Mouse (Mus musculus) brain, adult 2 months (tissue): Measurements from ENCODE around the gene Tubb1.

Experiments
- DNase-seq: peaks from one replicate; pipeline ENCODE4 v3.0.0; 2011; ENCODE audit warnings: low read depth, low spot score

The Tubb1 gene

GRCm38 (mm10) chr2:174450353-174450752 lies at the start of gene Tubb1:
Gene Tubb1, plus strand, starts transcription at chr2:174450695.
- DNase-seq, result no peak

- no peak for DNase-seq
Observed at GRCm38 (mm10) chr2:174410222-174410621, 40.3 kb upstream of the Tubb1 start.

GRCm38 (mm10) chr2:174413127-174413526 lies 37.4 kb upstream of the Tubb1 start:
- no peak for DNase-seq

GRCm38 (mm10) chr2:174415001-174415730 lies 35.3 kb upstream of the Tubb1 start:
- DNase-seq, result no peak

GRCm38 (mm10) chr2:174415731-174416310 lies 34.7 kb upstream of the Tubb1 start, which contains the start of gene Nelfcd:
Gene Nelfcd, plus strand, starts transcription at chr2:174415804.
- peak; percentile 96 for DNase-seq

- DNase-seq, result peak; percentile 13
Observed at GRCm38 (mm10) chr2:174421107-174421506, 29.4 kb upstream of the Tubb1 start.

- DNase-seq, result no peak
Observed at GRCm38 (mm10) chr2:174424301-174425085, 26.0 kb upstream of the Tubb1 start.

- no peak for DNase-seq
Observed at GRCm38 (mm10) chr2:174426856-174427255, 23.6 kb upstream of the Tubb1 start.

- no peak for DNase-seq
Observed at GRCm38 (mm10) chr2:174428076-174428835, 22.2 kb upstream of the Tubb1 start.

- peak; percentile 11 for DNase-seq
Observed at GRCm38 (mm10) chr2:174428996-174429591, 21.4 kb upstream of the Tubb1 start.

GRCm38 (mm10) chr2:174434943-174435342 lies 15.6 kb upstream of the Tubb1 start:
- no peak for DNase-seq

- DNase-seq, result peak; percentile 42
Observed at GRCm38 (mm10) chr2:174436076-174436701, 14.3 kb upstream of the Tubb1 start.

GRCm38 (mm10) chr2:174436916-174437696 lies 13.4 kb upstream of the Tubb1 start:
- no peak for DNase-seq

GRCm38 (mm10) chr2:174437697-174437982 lies 12.9 kb upstream of the Tubb1 start:
- peak; percentile 59 for DNase-seq

GRCm38 (mm10) chr2:174438181-174438580 lies 12.3 kb upstream of the Tubb1 start:
- DNase-seq, result no peak

- DNase-seq, result peak; percentile 61
Observed at GRCm38 (mm10) chr2:174438737-174439449, 11.6 kb upstream of the Tubb1 start, which contains the start of gene Ctsz. Gene Ctsz, minus strand, starts transcription at chr2:174439039.

GRCm38 (mm10) chr2:174439450-174439838 lies 11.1 kb upstream of the Tubb1 start:
- peak; percentile 34 for DNase-seq

- DNase-seq, result no peak
Observed at GRCm38 (mm10) chr2:174439961-174440360, 10.5 kb upstream of the Tubb1 start.

- no peak for DNase-seq
Observed at GRCm38 (mm10) chr2:174441898-174442297, 8.6 kb upstream of the Tubb1 start.
